Mouse (Mus musculus) CH12.LX (cell line): ENCODE data around the gene Sf3a2. TPM values are rescaled to one million over a fixed set of nuclear protein-coding genes. Genes with fewer than 3 reads are reported as not detected.

Experiments used
- DNase-seq: peaks from one replicate; pipeline ENCODE4 v3.0.0-alpha.2; 2013; ENCODE audit errors: extremely low read depth
- H3K27ac ChIP-seq: 2 replicates; pipeline ENCODE4 v1.5.1; 2012; ENCODE audit warnings: low read depth, mild to moderate bottlenecking, control low read depth, moderate library complexity; ENCODE audit not compliant: insufficient read depth
- H3K27me3 ChIP-seq: replicated peaks from 2 replicates; pipeline ENCODE3; 2012; ENCODE audit warnings: inconsistent platforms
- H3K36me3 ChIP-seq, 2 experiments: replicated peaks in 1 of 2; 2 replicates each; pipeline versions ENCODE3 to v1.6.1; 2012; ENCODE audit warnings: inconsistent platforms in 1 of 2, low read length in 1 of 2, mild to moderate bottlenecking in 1 of 2, mixed read lengths in 1 of 2, moderate library complexity in 1 of 2; ENCODE audit not compliant: control insufficient read depth in 1 of 2, insufficient read depth in 1 of 2
- H3K4me1 ChIP-seq, 2 experiments: 2 replicates each; pipeline ENCODE4 v1.6.1; 2012; ENCODE audit warnings: inconsistent platforms in 1 of 2, moderate library complexity in 1 of 2; ENCODE audit not compliant: insufficient read depth in 2 of 2, control insufficient read depth in 1 of 2
- H3K4me2 ChIP-seq: 2 replicates; pipeline ENCODE4 v1.6.1; 2012; ENCODE audit warnings: low read depth, mild to moderate bottlenecking, control low read depth; ENCODE audit not compliant: poor library complexity, insufficient read depth, severe bottlenecking
- H3K4me3 ChIP-seq, 3 experiments: fragments of 150-350 bp in 1 of 3; sonication (generic) in 1 of 3; replicated peaks in 1 of 3; 2 replicates each; pipeline versions ENCODE3 to v1.5.1; 2011 to 2012; ENCODE audit warnings: low read depth in 2 of 3, low read length in 2 of 3, mild to moderate bottlenecking in 2 of 3, moderate library complexity in 2 of 3, control low read depth in 1 of 3, improper control_type of control experiment in 1 of 3, inconsistent platforms in 1 of 3, mixed read lengths in 1 of 3; ENCODE audit not compliant: poor library complexity in 1 of 3
- H3K79me2 ChIP-seq: replicated peaks from 2 replicates; pipeline ENCODE4 v1.6.1; 2012; ENCODE audit warnings: mild to moderate bottlenecking, moderate library complexity; ENCODE audit not compliant: control insufficient read depth, poor library complexity, insufficient read depth, severe bottlenecking; ENCODE audit errors: extremely low read depth
- H3K9ac ChIP-seq: 2 replicates; pipeline ENCODE4 v1.6.1; 2012; ENCODE audit warnings: low read depth, mild to moderate bottlenecking, control low read depth, moderate library complexity; ENCODE audit not compliant: insufficient read depth
- H3K9me3 ChIP-seq: replicated peaks from 2 replicates; pipeline ENCODE3; 2012; ENCODE audit warnings: low read length, inconsistent platforms, mixed read lengths
- CTCF ChIP-seq, 2 experiments: IDR thresholded peaks in 1 of 2; conservative IDR thresholded peaks in 1 of 2; 2 replicates each; pipeline ENCODE4 v1.5.1; 2011 to 2012; ENCODE audit warnings: low read depth in 2 of 2, low read length in 2 of 2, improper control_type of control experiment in 1 of 2, inconsistent platforms in 1 of 2, mild to moderate bottlenecking in 1 of 2, moderate library complexity in 1 of 2
- E2F4 ChIP-seq: IDR thresholded peaks from 2 replicates; pipeline ENCODE4 v1.6.1; 2011; ENCODE audit warnings: low read depth, low read length, improper control_type of control experiment; ENCODE audit not compliant: insufficient replicate concordance
- ELF1 ChIP-seq: IDR thresholded peaks from 2 replicates; pipeline ENCODE4 v1.6.1; 2014; ENCODE audit warnings: low read depth, mild to moderate bottlenecking, inconsistent platforms, low read length, improper control_type of control experiment
- IRF4 ChIP-seq: IDR thresholded peaks from 2 replicates; pipeline ENCODE4 v1.6.1; 2014; ENCODE audit warnings: low read depth, mild to moderate bottlenecking, inconsistent platforms, low read length, improper control_type of control experiment
- MAFK ChIP-seq: IDR thresholded peaks from 2 replicates; pipeline ENCODE4 v1.6.1; 2011; ENCODE audit warnings: low read length, improper control_type of control experiment; ENCODE audit not compliant: insufficient replicate concordance
- MEF2A ChIP-seq: IDR thresholded peaks from 2 replicates; pipeline ENCODE4 v1.6.1; 2014; ENCODE audit warnings: low read depth, mild to moderate bottlenecking, inconsistent platforms, low read length, improper control_type of control experiment, borderline replicate concordance
- NELFE ChIP-seq: IDR thresholded peaks from 2 replicates; pipeline ENCODE4 v1.6.1; 2011; ENCODE audit warnings: low read depth, low read length, improper control_type of control experiment
- POLR2A ChIP-seq: IDR thresholded peaks from 2 replicates; pipeline ENCODE4 v1.6.1; 2011; ENCODE audit warnings: low read depth, mild to moderate bottlenecking, improper control_type of control experiment, low read length
- RAD21 ChIP-seq: IDR thresholded peaks from 2 replicates; pipeline ENCODE4 v1.6.1; 2011; ENCODE audit warnings: low read depth, mild to moderate bottlenecking, low read length, improper control_type of control experiment, moderate library complexity
- SMC3 ChIP-seq: IDR thresholded peaks from 2 replicates; pipeline ENCODE4 v1.6.1; 2011; ENCODE audit warnings: low read depth, low read length, improper control_type of control experiment
- TBP ChIP-seq: conservative IDR thresholded peaks from 2 replicates; pipeline ENCODE4 v1.6.1; 2011; ENCODE audit warnings: low read depth, low read length, improper control_type of control experiment
- TCF12 ChIP-seq: IDR thresholded peaks from 2 replicates; pipeline ENCODE4 v1.6.1; 2014; ENCODE audit warnings: low read depth, mild to moderate bottlenecking, inconsistent platforms, low read length, improper control_type of control experiment
- dilution Hi-C: fragments of 300-500 bp; cut with MboI; formaldehyde crosslinking; loops from 2 replicates; pipeline ENCODE4 v1.14.3; 2020; ENCODE audit warnings: low sequenced_read_pairs; ENCODE audit not compliant: extremely low pct_unique_long_range_greater_than_20kb, extremely low pct_ligation_motif_present
- in situ Hi-C: fragments of 300-500 bp; cut with MboI; formaldehyde crosslinking; loops from 3 replicates; pipeline ENCODE4 v1.14.3; 2019; ENCODE audit warnings: low sequenced_read_pairs, low pct_ligation_motif_present, low pct_unique_long_range_greater_than_20kb, mixed read lengths
- polyA plus RNA-seq: library from polyadenylated mRNA; unstranded; fragments of >175 nt; gene quantifications from 2 replicates; pipeline ENCODE4 v1.2.1, GENCODE M21; 2012; ENCODE audit warnings: low read depth; ENCODE audit not compliant: insufficient read length
- total RNA-seq, 2 experiments: library from RNA; depleted of rRNA; stranded (reverse); fragments of 300-350 nt in 1 of 2; fragments of >200 nt in 1 of 2; gene quantifications; 2 replicates each; pipeline ENCODE4 v1.2.3; 2012 to 2014

The Sf3a2 gene
- total and polyA plus RNA-seq, 3 experiments = 12.4 to 153 (median 29.0) TPM

DNA sequence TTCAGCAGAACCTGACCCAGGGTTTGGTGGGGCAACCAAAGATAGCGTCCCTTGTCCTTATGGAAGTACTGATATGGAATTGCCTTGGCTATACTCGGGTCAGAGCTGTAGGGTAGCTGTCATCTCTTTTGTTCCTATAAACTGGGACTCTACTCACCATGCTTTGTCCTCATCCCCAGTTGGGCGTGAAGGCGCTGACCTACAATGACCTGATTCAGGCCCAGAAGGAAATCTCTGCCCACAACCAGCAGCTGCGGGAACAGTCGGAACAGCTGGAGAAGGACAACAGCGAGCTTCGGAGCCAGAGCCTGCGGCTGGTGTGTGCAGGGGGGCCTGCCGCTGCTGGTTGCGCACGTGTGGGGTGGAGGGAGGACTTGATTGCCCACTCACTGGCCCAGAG, 13.1 kb upstream of the Sf3a2 start:
- H3K27ac ChIP-seq = no peak overlapping the region
- no peaks in the 10 kb centered on the region for H3K4me1 ChIP-seq
- H3K27me3 ChIP-seq = no peaks in the 10 kb centered on the region
- in situ Hi-C loops (no loop called here), dilution Hi-C loops (no loop called here)
- no peak overlapping the region for H3K4me2 ChIP-seq
- DNase-seq = no peak
- H3K79me2 ChIP-seq = no peaks in the 10 kb centered on the region
- no peak overlapping the region for H3K9ac ChIP-seq
- TF ChIP-seq SMC3 (no peak), NELFE (no peak), ELF1 (no peak), MAFK (no peak), TCF12 (no peak), RAD21 (no peak), TBP (no peak), IRF4 (no peak), CTCF (conservative IDR thresholded peaks at IDR 0.05 in 1 of 2, IDR thresholded peaks at IDR 0.05 in 1 of 2; ENCODE audit: low read depth in 2 of 2, low read length in 2 of 2) (no peak), POLR2A (no peak)
- no peaks in the 10 kb centered on the region for H3K9me3 ChIP-seq
- H3K4me3 ChIP-seq = no peak overlapping the region
- H3K36me3 ChIP-seq = peaks cover 94 to 99% of the 10 kb centered on the region in 2 experiments

- H3K36me3 ChIP-seq = peaks cover 98 to 99% of the 10 kb centered on the region in 2 experiments
- in situ Hi-C loops = no loop called here
- no peak overlapping the region for H3K4me3 ChIP-seq
- no peaks in the 10 kb centered on the region for H3K27me3 ChIP-seq
- no peak for DNase-seq
- H3K4me2 ChIP-seq = no peak overlapping the region
- H3K79me2 ChIP-seq = no peaks in the 10 kb centered on the region
- dilution Hi-C loops = no loop called here
- no peak overlapping the region for H3K9ac ChIP-seq
- no peaks in the 10 kb centered on the region for H3K4me1 ChIP-seq
- TF ChIP-seq SMC3 = no peak
- TF ChIP-seq MEF2A = no peak
- no peaks in the 10 kb centered on the region for H3K9me3 ChIP-seq
- no peak overlapping the region for H3K27ac ChIP-seq
Observed at GRCm38 (mm10) chr10:80785963-80786362, 12.0 kb upstream of the Sf3a2 start.

- Histone ChIP-seq H3K79me2 (no peaks in the 10 kb centered on the region), H3K27me3 (no peaks in the 10 kb centered on the region), H3K9me3 (no peaks in the 10 kb centered on the region), H3K4me3 (no peak overlapping the region), H3K9ac (no peak overlapping the region), H3K36me3 (peaks cover 98 to 99% of the 10 kb centered on the region in 2 experiments), H3K4me2 (no peak overlapping the region), H3K27ac (no peak overlapping the region), H3K4me1 (no peaks in the 10 kb centered on the region)
- dilution Hi-C loops (no loop called here), in situ Hi-C loops (no loop called here)
- TF ChIP-seq E2F4 = no peak
- TF ChIP-seq POLR2A = no peak
- no peak for DNase-seq
Observed at GRCm38 (mm10) chr10:80787517-80787916, 10.5 kb upstream of the Sf3a2 start.
